In the genomic region with DNA sequence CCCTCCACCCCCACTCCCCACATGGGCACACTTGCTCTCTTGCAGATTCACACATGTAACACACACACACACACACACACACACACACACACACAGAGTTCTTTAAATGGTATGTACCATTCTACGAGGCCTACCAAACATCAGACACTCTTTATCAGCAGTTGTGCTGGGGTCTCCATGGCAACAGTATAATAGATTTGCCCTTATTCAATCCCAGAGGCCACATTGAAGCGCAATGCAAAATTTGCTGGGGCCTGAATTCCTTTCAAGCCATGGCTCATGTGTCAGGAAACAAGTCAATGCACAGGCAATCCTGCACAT, we compare ENCODE assay signal across 10 mouse cellular contexts.
A peak's percentile ranks its signal among the peaks of the same experiment; 100 is the strongest.
DNase-seq lines count a peak whose midpoint lies in the region; ATAC-seq lines count a peak whose summit lies in the region.
"Had no signal": no experiment of that assay in that cellular context is flagged by ENCODE, and none has a peak within 500 bp of the region (broad histone marks: within the 10 kb centered on the region; RNA-seq: fewer than 3 reads in every experiment).

No protein-coding gene starts in this region.

- no peaks in the 10 kb centered on the region for H3K27me3 ChIP-seq in lung, embryonic 15.5 days
- H3K27me3 ChIP-seq in forebrain, embryonic 11.5 days (ENCODE audit: control insufficient read depth, insufficient read depth, low read length), result no peaks in the 10 kb centered on the region
- peaks cover 3% of the 10 kb centered on the region; the same call in 1 of the 2 replicates for H3K27me3 ChIP-seq in limb, embryonic 13.5 days
- no peaks in the 10 kb centered on the region for H3K27me3 ChIP-seq in neural tube, embryonic 15.5 days (replicated peaks)
- no peaks in the 10 kb centered on the region for H3K27me3 ChIP-seq in heart, embryonic 11.5 days (ENCODE audit: control insufficient read depth, insufficient read depth, low read length)
- no peaks in the 10 kb centered on the region for H3K27me3 ChIP-seq in intestine, embryonic 16.5 days (replicated peaks; ENCODE audit: control insufficient read depth, insufficient read depth, low read length)
- H3K27me3 ChIP-seq: intestine, embryonic 15.5 days had no signal

- WGBS in lung, embryonic 15.5 days, result 28% methylated on average over 2 of the region's 2 CpGs
- WGBS in forebrain, embryonic 11.5 days, result 18% methylated on average over 2 of the region's 2 CpGs
- 57% methylated on average over 2 of the region's 2 CpGs for WGBS in limb, embryonic 13.5 days
- 9% methylated on average over 2 of the region's 2 CpGs for WGBS in neural tube, embryonic 15.5 days
- 43% methylated on average over 2 of the region's 2 CpGs for WGBS in heart, embryonic 11.5 days (ENCODE audit: insufficient replicate concordance)
- WGBS in intestine, embryonic 16.5 days, result 52% methylated on average over 2 of the region's 2 CpGs

- no peak for DNase-seq in lung, postnatal 14 days
- peak; percentile 65 for DNase-seq in forebrain, embryonic 11.5 days (ENCODE audit: low spot score)
- no peak for DNase-seq in kidney, postnatal 14 days
- DNase-seq: heart, adult 2 months had no signal

- ATAC-seq in lung, embryonic 15.5 days (ENCODE audit: borderline replicate concordance, extremely low read depth, low FRiP score, low TSS enrichment), result peak; percentile 35; the same call in 1 of the 2 replicates
- ATAC-seq in forebrain, embryonic 11.5 days (replicated peaks; ENCODE audit: low FRiP score), result peak; percentile 88
- ATAC-seq in limb, embryonic 13.5 days (ENCODE audit: low FRiP score, low read depth), result peak; percentile 24; the same call in 1 of the 2 replicates
- ATAC-seq in neural tube, embryonic 15.5 days (ENCODE audit: low FRiP score), result peak; percentile 71
- ATAC-seq in heart, embryonic 11.5 days (replicated peaks; ENCODE audit: insufficient number of reproducible peaks, low FRiP score, low TSS enrichment), result no peak
- no peak for ATAC-seq in intestine, embryonic 16.5 days
- ATAC-seq: intestine, embryonic 15.5 days had no signal

- H3K9ac ChIP-seq in lung, embryonic 15.5 days, result no peak overlapping the region
- peak overlapping the region; percentile 3 for H3K9ac ChIP-seq in forebrain, embryonic 11.5 days (ENCODE audit: low read length)
- no peak overlapping the region for H3K9ac ChIP-seq in limb, embryonic 13.5 days
- H3K9ac ChIP-seq in neural tube, embryonic 15.5 days (replicated peaks), result no peak overlapping the region
- no peak overlapping the region for H3K9ac ChIP-seq in heart, embryonic 11.5 days (ENCODE audit: low read depth, low read length)
- no peak overlapping the region for H3K9ac ChIP-seq in intestine, embryonic 16.5 days (ENCODE audit: low read depth, low read length)
- H3K9ac ChIP-seq: intestine, embryonic 15.5 days had no signal

- H3K4me3 ChIP-seq in lung, embryonic 15.5 days, result no peak overlapping the region
- H3K4me3 ChIP-seq in forebrain, embryonic 11.5 days (ENCODE audit: low read depth, low read length), result no peak overlapping the region
- no peak overlapping the region for H3K4me3 ChIP-seq in limb, embryonic 13.5 days
- H3K4me3 ChIP-seq in neural tube, embryonic 15.5 days (replicated peaks), result no peak overlapping the region
- H3K4me3 ChIP-seq in heart, embryonic 11.5 days (ENCODE audit: low read depth, low read length), result no peak overlapping the region
- H3K4me3 ChIP-seq in intestine, embryonic 16.5 days (ENCODE audit: low read length), result no peak overlapping the region
- H3K4me3 ChIP-seq: heart, adult 2 months; intestine, embryonic 15.5 days had no signal

- no peaks in the 10 kb centered on the region for H3K9me3 ChIP-seq in lung, embryonic 15.5 days
- no peaks in the 10 kb centered on the region for H3K9me3 ChIP-seq in forebrain, embryonic 11.5 days (ENCODE audit: control insufficient read depth, low read length)
- peaks cover 5% of the 10 kb centered on the region; the same call in 1 of the 2 replicates for H3K9me3 ChIP-seq in limb, embryonic 13.5 days
- no peaks in the 10 kb centered on the region for H3K9me3 ChIP-seq in neural tube, embryonic 15.5 days (replicated peaks)
- no peaks in the 10 kb centered on the region for H3K9me3 ChIP-seq in heart, embryonic 11.5 days (replicated peaks; ENCODE audit: control insufficient read depth, low read length)
- H3K9me3 ChIP-seq in intestine, embryonic 16.5 days (ENCODE audit: control insufficient read depth, low read length), result no peaks in the 10 kb centered on the region
- H3K9me3 ChIP-seq: intestine, embryonic 15.5 days had no signal

- H3K27ac ChIP-seq in lung, embryonic 15.5 days, result no peak overlapping the region
- peak overlapping the region; percentile 91 for H3K27ac ChIP-seq in forebrain, embryonic 11.5 days (ENCODE audit: low read depth, low read length)
- no peak overlapping the region for H3K27ac ChIP-seq in limb, embryonic 13.5 days
- peak overlapping the region; percentile 91 for H3K27ac ChIP-seq in neural tube, embryonic 15.5 days (replicated peaks)
- no peak overlapping the region for H3K27ac ChIP-seq in heart, embryonic 11.5 days (ENCODE audit: low read depth, low read length)
- H3K27ac ChIP-seq in intestine, embryonic 16.5 days (ENCODE audit: low read length), result no peak overlapping the region
- H3K27ac ChIP-seq: heart, adult 2 months; intestine, embryonic 15.5 days had no signal

- H3K4me1 ChIP-seq in lung, embryonic 15.5 days, result peaks cover 4% of the 10 kb centered on the region; the same call in 1 of the 2 replicates
- H3K4me1 ChIP-seq in forebrain, embryonic 11.5 days (replicated peaks; ENCODE audit: control insufficient read depth, insufficient read depth, low read length), result peaks cover 32% of the 10 kb centered on the region
- peaks cover 13% of the 10 kb centered on the region for H3K4me1 ChIP-seq in limb, embryonic 13.5 days
- H3K4me1 ChIP-seq in neural tube, embryonic 15.5 days, result peaks cover 52% of the 10 kb centered on the region
- H3K4me1 ChIP-seq in heart, embryonic 11.5 days (ENCODE audit: control insufficient read depth, insufficient read depth, low read length), result no peaks in the 10 kb centered on the region
- no peaks in the 10 kb centered on the region for H3K4me1 ChIP-seq in intestine, embryonic 16.5 days (ENCODE audit: control insufficient read depth, insufficient read depth, low read length)

- H3K36me3 ChIP-seq in lung, embryonic 15.5 days, result no peaks in the 10 kb centered on the region
- H3K36me3 ChIP-seq in forebrain, embryonic 11.5 days (ENCODE audit: control insufficient read depth, insufficient read depth, low read length), result no peaks in the 10 kb centered on the region
- H3K36me3 ChIP-seq in limb, embryonic 13.5 days, result no peaks in the 10 kb centered on the region
- H3K36me3 ChIP-seq in neural tube, embryonic 15.5 days, result no peaks in the 10 kb centered on the region
- H3K36me3 ChIP-seq in heart, embryonic 11.5 days (ENCODE audit: control insufficient read depth, insufficient read depth, low read length), result no peaks in the 10 kb centered on the region
- no peaks in the 10 kb centered on the region for H3K36me3 ChIP-seq in intestine, embryonic 16.5 days (ENCODE audit: control insufficient read depth, insufficient read depth, low read length)
- H3K36me3 ChIP-seq: intestine, embryonic 15.5 days had no signal

- no peak overlapping the region for H3K4me2 ChIP-seq in lung, embryonic 15.5 days
- peak overlapping the region; percentile 19; the same call in 1 of the 2 replicates for H3K4me2 ChIP-seq in forebrain, embryonic 11.5 days (ENCODE audit: low read depth, low read length, severe bottlenecking)
- H3K4me2 ChIP-seq in limb, embryonic 13.5 days (replicated peaks), result no peak overlapping the region
- peak overlapping the region; percentile 31; the same call in 1 of the 2 replicates for H3K4me2 ChIP-seq in neural tube, embryonic 15.5 days
- H3K4me2 ChIP-seq in heart, embryonic 11.5 days, result no peak overlapping the region
- H3K4me2 ChIP-seq in intestine, embryonic 16.5 days (ENCODE audit: low read depth, low read length), result no peak overlapping the region
- H3K4me2 ChIP-seq: intestine, embryonic 15.5 days had no signal

Comparison
In these comparisons a context has a peak if more than half of its experiments do, and no peak if none do; other contexts are left out.
1. ATAC-seq: peak in lung, embryonic 15.5 days (single experiment), forebrain, embryonic 11.5 days (single experiment), limb, embryonic 13.5 days (single experiment) and neural tube, embryonic 15.5 days (single experiment); none in heart, embryonic 11.5 days (single experiment) and intestine, embryonic 16.5 days (single experiment).
2. H3K27ac ChIP-seq: peak in forebrain, embryonic 11.5 days (single experiment) and neural tube, embryonic 15.5 days (single experiment); none in lung, embryonic 15.5 days (single experiment), limb, embryonic 13.5 days (single experiment), heart, embryonic 11.5 days (single experiment) and intestine, embryonic 16.5 days (single experiment).
3. H3K4me2 ChIP-seq: peak in forebrain, embryonic 11.5 days (single experiment) and neural tube, embryonic 15.5 days (single experiment); none in lung, embryonic 15.5 days (single experiment), limb, embryonic 13.5 days (single experiment), heart, embryonic 11.5 days (single experiment) and intestine, embryonic 16.5 days (single experiment).